Mouse (Mus musculus): ENCODE data around the gene Brinp2.

- TF ChIP-seq CTCF (IDR thresholded peaks at IDR 0.05; ENCODE audit: borderline replicate concordance, insufficient read depth, low read length) (no peak), POLR2A (IDR thresholded peaks at IDR 0.05; ENCODE audit: low read depth, low read length) (no peak)
Measured at GRCm38 (mm10) chr1:158390693-158391092, 34.6 kb upstream of the Brinp2 start.

Data from embryonic fibroblast, embryonic 13.5 days (primary cell).